Mouse (Mus musculus) frontal cortex, adult (tissue): ENCODE measurements around the gene Rims3.

Experiments
- ATAC-seq: cut with Nextera tagmentation; 2 replicates; pipeline ENCODE4 v1.9.2; 2017; ENCODE audit warnings: mild to moderate bottlenecking, moderate library complexity, mixed read lengths; ENCODE audit not compliant: low TSS enrichment

Gene Rims3

GRCm38 (mm10) chr4:120891960-120892359, 37.3 kb downstream of the Rims3 start:
- no peak for ATAC-seq

- ATAC-seq, result peak; percentile 10
Measured at GRCm38 (mm10) chr4:120892516-120892915, 37.9 kb downstream of the Rims3 start.

- ATAC-seq, result peak; percentile 41
Measured at GRCm38 (mm10) chr4:120893656-120894401, 39.2 kb downstream of the Rims3 start.

GRCm38 (mm10) chr4:120894584-120894983, 40.0 kb downstream of the Rims3 start:
- ATAC-seq, result no peak

- no peak for ATAC-seq
Measured at GRCm38 (mm10) chr4:120895226-120895625, 40.6 kb downstream of the Rims3 start.

GRCm38 (mm10) chr4:120895810-120896584, 41.4 kb downstream of the Rims3 start:
- peak; percentile 32 for ATAC-seq

- ATAC-seq, result no peak
Measured at GRCm38 (mm10) chr4:120904533-120904932, 49.9 kb downstream of the Rims3 start.

GRCm38 (mm10) chr4:120905644-120906043, 51.0 kb downstream of the Rims3 start:
- no peak for ATAC-seq

- ATAC-seq, result peak; percentile 79
Measured at GRCm38 (mm10) chr4:120909558-120910150, 55.0 kb downstream of the Rims3 start.

GRCm38 (mm10) chr4:120911086-120911485, 56.5 kb downstream of the Rims3 start:
- ATAC-seq, result no peak

- no peak for ATAC-seq
Measured at GRCm38 (mm10) chr4:120912866-120913265, 58.2 kb downstream of the Rims3 start.

GRCm38 (mm10) chr4:120913443-120913842, 58.8 kb downstream of the Rims3 start:
- ATAC-seq, result no peak

GRCm38 (mm10) chr4:120913861-120914260, 59.2 kb downstream of the Rims3 start:
- no peak for ATAC-seq

- ATAC-seq, result no peak
Measured at GRCm38 (mm10) chr4:120914501-120914900, 59.9 kb downstream of the Rims3 start.

GRCm38 (mm10) chr4:120921461-120921860, 66.8 kb downstream of the Rims3 start:
- no peak for ATAC-seq

GRCm38 (mm10) chr4:120924554-120925299, 70.1 kb downstream of the Rims3 start, which contains the start of gene Exo5:
Exo5 (minus strand) TSS chr4:120925017.
- peak; percentile 97 for ATAC-seq

GRCm38 (mm10) chr4:120925386-120925785, 70.8 kb downstream of the Rims3 start:
- 0 out of 2 replicates have a peak, but pooled peaks have one; percentile 53 for ATAC-seq

- no peak for ATAC-seq
Measured at GRCm38 (mm10) chr4:120928686-120929085, 74.1 kb downstream of the Rims3 start.

- ATAC-seq, result no peak
Measured at GRCm38 (mm10) chr4:120930736-120931135, 76.1 kb downstream of the Rims3 start.

GRCm38 (mm10) chr4:120935006-120935405, 80.4 kb downstream of the Rims3 start:
- no peak for ATAC-seq
